Mouse (Mus musculus) forebrain, embryonic 15.5 days (tissue): ENCODE results near the gene Ift43. TPM values are rescaled to one million over a fixed set of nuclear protein-coding genes. Genes with fewer than 3 reads are reported as not detected.
A peak's percentile ranks its signal among the peaks of the same experiment; 100 is the strongest.

ENCODE experiments used
- ATAC-seq: fragments of 200-750 bp; cut with Nextera tagmentation; replicated peaks from 2 replicates; pipeline ENCODE4 v1.8.0; 2017; ENCODE audit warnings: mild to moderate bottlenecking, moderate TSS enrichment, moderate library complexity
- H3K27ac ChIP-seq: fragments of 300-500 bp; sonication (generic); replicated peaks from 2 replicates; pipeline ENCODE4 v1.5.1; 2015; ENCODE audit warnings: mild to moderate bottlenecking, inconsistent platforms
- H3K27me3 ChIP-seq: fragments of 300-500 bp; sonication (generic); 2 replicates; pipeline ENCODE4 v1.6.1; 2015; ENCODE audit warnings: inconsistent platforms
- H3K36me3 ChIP-seq: fragments of 300-500 bp; sonication (generic); 2 replicates; pipeline ENCODE4 v1.6.1; 2015; ENCODE audit warnings: mild to moderate bottlenecking, inconsistent platforms
- H3K4me1 ChIP-seq: fragments of 300-500 bp; sonication (generic); 2 replicates; pipeline ENCODE4 v1.6.1; 2015; ENCODE audit warnings: inconsistent platforms
- H3K4me2 ChIP-seq: fragments of 300-500 bp; sonication (generic); replicated peaks from 2 replicates; pipeline ENCODE4 v1.6.1; 2015; ENCODE audit warnings: mild to moderate bottlenecking, inconsistent platforms
- H3K4me3 ChIP-seq: fragments of 300-500 bp; sonication (generic); 2 replicates; pipeline ENCODE4 v1.5.1; 2015; ENCODE audit warnings: mild to moderate bottlenecking, inconsistent platforms
- H3K9ac ChIP-seq: fragments of 300-500 bp; sonication (generic); replicated peaks from 2 replicates; pipeline ENCODE4 v1.6.1; 2015; ENCODE audit warnings: mild to moderate bottlenecking, inconsistent platforms
- H3K9me3 ChIP-seq: fragments of 300-500 bp; sonication (generic); 2 replicates; pipeline ENCODE4 v1.6.1; 2016; ENCODE audit warnings: inconsistent platforms
- WGBS: fragments of 180-500 bp; shearing (Covaris S2); methylation state at CpG from one replicate; pipeline ENCODE4 v1.1.7; 2015; ENCODE audit warnings: mixed read lengths; 5-methylcytosine and 5-hydroxymethylcytosine counted together
- polyA plus RNA-seq: library from polyadenylated mRNA; unstranded; fragments of >200 nt; fragmentation: Nextera tagmentation; extraction: Ambion mirVana; gene quantifications from 2 replicates; pipeline ENCODE4 v1.2.1, GENCODE M21; 2015

Gene Ift43
- polyA plus RNA-seq, 1 experiment from 2014 or later: 74.6 TPM

DNA sequence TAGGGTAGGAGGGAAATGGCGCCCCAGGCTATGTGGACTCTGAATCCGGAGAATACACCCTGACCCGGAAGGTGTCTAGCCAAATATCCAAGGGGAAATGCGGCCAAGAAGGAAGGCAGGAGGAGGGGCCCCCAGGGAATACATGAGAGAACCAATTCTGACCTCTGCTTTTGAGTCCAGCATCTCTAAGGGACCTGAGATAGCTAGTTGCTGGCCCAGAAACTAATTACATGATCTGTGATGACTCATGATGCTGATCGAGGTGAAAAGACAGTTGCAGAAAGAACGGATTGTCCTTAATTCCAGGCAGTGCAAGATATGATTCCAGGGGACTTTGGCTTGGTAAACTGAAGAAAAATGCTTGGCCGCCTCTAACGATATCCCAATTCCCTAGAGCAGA, 25.4 kb upstream of the Ift43 start:
- no peak overlapping the region for H3K9ac ChIP-seq
- H3K4me2 ChIP-seq: no peak overlapping the region
- H3K36me3 ChIP-seq: no peaks in the 10 kb centered on the region
- H3K27ac ChIP-seq: no peak overlapping the region
- no peaks in the 10 kb centered on the region for H3K9me3 ChIP-seq
- WGBS: 94% methylated on average over 8 of the region's 8 CpGs
- no peaks in the 10 kb centered on the region for H3K4me1 ChIP-seq
- H3K27me3 ChIP-seq: no peaks in the 10 kb centered on the region
- no peak overlapping the region for H3K4me3 ChIP-seq
- no peak for ATAC-seq

DNA sequence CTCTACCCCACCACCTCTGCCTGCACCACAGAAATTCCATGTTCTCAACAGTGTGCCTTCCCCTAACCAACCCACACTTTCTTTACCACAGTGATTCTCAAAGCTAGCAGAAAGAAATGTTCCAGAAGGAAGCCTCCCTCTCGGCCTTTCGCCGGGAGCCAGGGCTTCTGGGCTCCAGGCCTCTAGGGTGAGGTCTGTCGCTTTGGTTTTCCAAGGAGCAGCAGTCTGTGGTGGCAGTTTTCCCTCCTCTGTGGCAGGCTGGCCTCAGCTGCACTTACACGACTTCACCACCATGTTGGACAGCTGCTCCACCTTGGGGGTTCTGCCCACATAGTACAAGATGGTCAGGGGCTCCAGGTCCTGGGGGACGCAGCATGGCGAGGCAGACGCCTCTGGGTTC, 24.8 kb upstream of the Ift43 start:
- no peak overlapping the region for H3K9ac ChIP-seq
- H3K27ac ChIP-seq: no peak overlapping the region
- H3K36me3 ChIP-seq: no peaks in the 10 kb centered on the region
- H3K4me3 ChIP-seq: no peak overlapping the region
- no peaks in the 10 kb centered on the region for H3K9me3 ChIP-seq
- no peaks in the 10 kb centered on the region for H3K27me3 ChIP-seq
- WGBS: 90% methylated on average over 8 of the region's 8 CpGs
- no peak for ATAC-seq
- H3K4me2 ChIP-seq: no peak overlapping the region
- no peaks in the 10 kb centered on the region for H3K4me1 ChIP-seq

GRCm38 (mm10) chr12:86059341-86059740, 23.0 kb upstream of the Ift43 start:
- Histone ChIP-seq H3K4me3 (no peak overlapping the region), H3K36me3 (no peaks in the 10 kb centered on the region), H3K4me1 (no peaks in the 10 kb centered on the region), H3K9me3 (no peaks in the 10 kb centered on the region), H3K27ac (no peak overlapping the region), H3K4me2 (no peak overlapping the region), H3K9ac (no peak overlapping the region), H3K27me3 (no peaks in the 10 kb centered on the region)
- no peak for ATAC-seq
- 87% methylated on average over 6 of the region's 6 CpGs for WGBS

- H3K36me3 ChIP-seq: 0 out of 2 replicates have a peak, but pooled peaks cover 2% of the 10 kb centered on the region
- H3K27me3 ChIP-seq: no peaks in the 10 kb centered on the region
- no peak for ATAC-seq
- no peak overlapping the region for H3K27ac ChIP-seq
- no peak overlapping the region for H3K4me2 ChIP-seq
- H3K9me3 ChIP-seq: no peaks in the 10 kb centered on the region
- H3K9ac ChIP-seq: no peak overlapping the region
- no peak overlapping the region for H3K4me3 ChIP-seq
- no peaks in the 10 kb centered on the region for H3K4me1 ChIP-seq
These were observed 17.5 kb upstream of the Ift43 start for GRCm38 (mm10) chr12:86064796-86065195.

- H3K9ac ChIP-seq: no peak overlapping the region
- H3K27me3 ChIP-seq: no peaks in the 10 kb centered on the region
- H3K36me3 ChIP-seq: no peaks in the 10 kb centered on the region
- H3K9me3 ChIP-seq: no peaks in the 10 kb centered on the region
- WGBS: 13% methylated on average over 6 of the region's 6 CpGs
- H3K4me3 ChIP-seq: no peak overlapping the region
- peak overlapping the region; percentile 79 for H3K27ac ChIP-seq
- ATAC-seq: peak; percentile 90
- H3K4me2 ChIP-seq: no peak overlapping the region
- peaks cover 14% of the 10 kb centered on the region for H3K4me1 ChIP-seq
These were observed 10.9 kb upstream of the Ift43 start for GRCm38 (mm10) chr12:86071432-86071831.

GRCm38 (mm10) chr12:86074681-86075080, 7.7 kb upstream of the Ift43 start:
- Histone ChIP-seq H3K27ac (no peak overlapping the region), H3K4me1 (peaks cover 34% of the 10 kb centered on the region), H3K9ac (no peak overlapping the region), H3K4me2 (no peak overlapping the region), H3K4me3 (no peak overlapping the region), H3K9me3 (no peaks in the 10 kb centered on the region), H3K36me3 (no peaks in the 10 kb centered on the region), H3K27me3 (peaks cover 4% of the 10 kb centered on the region; the same call in 1 of the 2 replicates)
- ATAC-seq: no peak
- WGBS: 87% methylated on average over 12 of the region's 12 CpGs

DNA sequence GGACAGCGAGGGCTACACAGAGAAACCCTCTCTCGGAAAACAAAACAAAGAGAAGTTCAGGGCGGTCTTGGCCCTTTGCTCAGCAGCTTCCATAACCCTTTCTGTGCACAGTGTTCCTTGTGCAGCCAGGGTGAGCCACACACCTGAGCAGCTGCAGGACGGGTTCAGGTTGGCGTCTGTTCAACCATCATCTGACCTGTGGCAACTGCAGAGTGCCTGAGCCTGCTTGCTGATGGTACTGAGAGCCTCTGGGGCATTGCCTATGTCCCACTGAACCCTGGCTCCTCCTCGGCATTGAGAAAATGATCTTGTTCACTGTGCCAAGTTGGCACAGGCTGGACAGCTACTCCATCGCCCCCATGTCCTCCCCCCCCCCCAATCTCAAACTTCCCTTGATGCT, 7.0 kb upstream of the Ift43 start:
- H3K27ac ChIP-seq: no peak overlapping the region
- H3K4me2 ChIP-seq: peak overlapping the region; percentile 87
- ATAC-seq: no peak
- no peaks in the 10 kb centered on the region for H3K9me3 ChIP-seq
- H3K27me3 ChIP-seq: peaks cover 4% of the 10 kb centered on the region; the same call in 1 of the 2 replicates
- 0 out of 2 replicates have a peak overlapping the region, but pooled peaks have one; percentile 6 for H3K4me3 ChIP-seq
- no peak overlapping the region for H3K9ac ChIP-seq
- peaks cover 34% of the 10 kb centered on the region for H3K4me1 ChIP-seq
- 83% methylated on average over 7 of the region's 7 CpGs for WGBS
- no peaks in the 10 kb centered on the region for H3K36me3 ChIP-seq

DNA sequence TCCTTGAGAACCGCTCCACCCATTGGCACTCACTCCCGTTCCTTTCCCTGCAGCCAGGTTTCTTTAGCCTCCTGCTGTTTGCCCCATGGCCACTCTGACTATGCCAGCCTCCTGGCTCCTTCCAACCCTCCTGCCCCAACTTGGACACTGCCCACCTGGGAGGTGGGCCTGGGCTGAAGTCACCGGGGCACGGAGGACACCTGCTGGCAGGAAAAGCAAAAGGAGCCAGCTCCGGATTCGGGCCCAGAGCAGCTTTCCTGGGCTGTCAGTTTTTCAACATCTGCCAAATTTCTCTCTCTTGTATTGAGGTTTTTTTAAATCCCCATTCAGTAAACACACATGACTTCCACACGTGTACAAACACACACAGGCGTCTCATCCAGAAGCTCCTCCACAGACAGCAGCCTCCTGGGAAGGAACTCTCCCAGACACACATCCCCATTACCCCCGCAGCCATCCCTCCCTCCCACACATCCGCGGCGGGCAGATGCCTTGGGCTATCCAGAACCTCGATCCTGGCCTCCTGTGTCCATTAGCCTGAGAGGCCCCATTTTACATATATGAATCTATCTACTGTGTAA, 5.9 kb upstream of the Ift43 start:
- peak overlapping the region; percentile 48 for H3K4me3 ChIP-seq
- no peaks in the 10 kb centered on the region for H3K9me3 ChIP-seq
- H3K9ac ChIP-seq: peak overlapping the region; percentile 6; the same call in 1 of the 2 replicates
- no peak for ATAC-seq
- H3K4me2 ChIP-seq: peak overlapping the region; percentile 87
- H3K4me1 ChIP-seq: peaks cover 29% of the 10 kb centered on the region
- no peaks in the 10 kb centered on the region for H3K36me3 ChIP-seq
- H3K27me3 ChIP-seq: peaks cover 4% of the 10 kb centered on the region; the same call in 1 of the 2 replicates
- peak overlapping the region; percentile 11 for H3K27ac ChIP-seq
- WGBS: 10% methylated on average over 13 of the region's 13 CpGs

DNA sequence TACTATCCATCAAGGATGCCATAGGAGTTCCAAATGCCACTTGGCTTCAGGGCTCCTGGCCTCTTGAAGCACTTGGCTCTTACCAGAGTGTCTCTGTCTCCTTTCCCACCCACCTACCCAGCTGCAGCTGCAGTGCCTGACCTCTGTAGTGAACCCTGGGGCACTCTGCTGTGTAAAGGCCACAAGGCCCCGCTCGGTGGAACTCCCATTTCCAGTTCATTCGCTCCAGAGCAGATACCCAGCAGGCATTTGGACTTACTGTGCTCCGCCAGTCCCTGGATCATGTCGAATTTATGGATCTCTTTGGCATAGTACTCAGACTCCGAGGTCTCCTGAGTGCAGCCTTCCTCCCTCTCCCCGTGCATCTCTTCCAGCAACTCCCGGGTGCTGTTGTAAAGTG, 5.0 kb upstream of the Ift43 start:
- H3K4me2 ChIP-seq: peak overlapping the region; percentile 87
- H3K9ac ChIP-seq: peak overlapping the region; percentile 50; the same call in 1 of the 2 replicates
- H3K9me3 ChIP-seq: no peaks in the 10 kb centered on the region
- WGBS: 30% methylated on average over 8 of the region's 8 CpGs
- H3K36me3 ChIP-seq: no peaks in the 10 kb centered on the region
- H3K27ac ChIP-seq: 0 out of 2 replicates have a peak overlapping the region, but pooled peaks have one; percentile 44
- ATAC-seq: no peak
- H3K4me3 ChIP-seq: peak overlapping the region; percentile 48
- peaks cover 29% of the 10 kb centered on the region for H3K4me1 ChIP-seq
- peaks cover 4% of the 10 kb centered on the region; the same call in 1 of the 2 replicates for H3K27me3 ChIP-seq

DNA sequence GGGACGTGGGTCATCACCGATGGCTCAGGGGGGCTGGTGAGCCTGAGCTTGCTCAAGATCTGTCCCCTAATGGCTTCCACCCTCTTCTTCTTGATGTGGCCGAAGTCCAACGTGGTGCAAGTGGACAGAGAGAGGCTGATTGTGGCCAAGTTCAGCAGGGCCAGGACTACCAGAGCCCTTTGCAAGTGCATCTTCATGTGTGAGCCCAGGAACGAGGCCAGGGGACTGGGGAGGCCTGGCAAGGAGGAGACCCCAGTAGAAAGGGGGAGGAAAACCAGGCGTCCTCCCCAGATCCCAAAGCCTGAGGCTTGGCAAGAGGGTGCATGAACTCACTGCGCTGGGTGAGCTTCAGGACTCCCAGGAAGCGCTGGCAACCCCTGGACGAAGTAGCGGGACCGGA, 4.6 kb upstream of the Ift43 start:
- H3K27ac ChIP-seq: peak overlapping the region; percentile 44; the same call in 1 of the 2 replicates
- no peaks in the 10 kb centered on the region for H3K9me3 ChIP-seq
- peaks cover 30% of the 10 kb centered on the region for H3K4me1 ChIP-seq
- H3K9ac ChIP-seq: peak overlapping the region; percentile 50
- H3K4me3 ChIP-seq: peak overlapping the region; percentile 48
- 21% methylated on average over 11 of the region's 11 CpGs for WGBS
- no peak for ATAC-seq
- H3K27me3 ChIP-seq: peaks cover 4% of the 10 kb centered on the region; the same call in 1 of the 2 replicates
- H3K36me3 ChIP-seq: no peaks in the 10 kb centered on the region
- peak overlapping the region; percentile 87 for H3K4me2 ChIP-seq

- H3K4me2 ChIP-seq: peak overlapping the region; percentile 87
- no peaks in the 10 kb centered on the region for H3K36me3 ChIP-seq
- peak overlapping the region; percentile 48 for H3K4me3 ChIP-seq
- no peaks in the 10 kb centered on the region for H3K9me3 ChIP-seq
- peak overlapping the region; percentile 76 for H3K27ac ChIP-seq
- peaks cover 34% of the 10 kb centered on the region for H3K4me1 ChIP-seq
- peak overlapping the region; percentile 50 for H3K9ac ChIP-seq
- peaks cover 4% of the 10 kb centered on the region; the same call in 1 of the 2 replicates for H3K27me3 ChIP-seq
- no peak for ATAC-seq
- WGBS: 10% methylated on average over 9 of the region's 9 CpGs
These were observed 4.2 kb upstream of the Ift43 start for GRCm38 (mm10) chr12:86078176-86078552.

DNA sequence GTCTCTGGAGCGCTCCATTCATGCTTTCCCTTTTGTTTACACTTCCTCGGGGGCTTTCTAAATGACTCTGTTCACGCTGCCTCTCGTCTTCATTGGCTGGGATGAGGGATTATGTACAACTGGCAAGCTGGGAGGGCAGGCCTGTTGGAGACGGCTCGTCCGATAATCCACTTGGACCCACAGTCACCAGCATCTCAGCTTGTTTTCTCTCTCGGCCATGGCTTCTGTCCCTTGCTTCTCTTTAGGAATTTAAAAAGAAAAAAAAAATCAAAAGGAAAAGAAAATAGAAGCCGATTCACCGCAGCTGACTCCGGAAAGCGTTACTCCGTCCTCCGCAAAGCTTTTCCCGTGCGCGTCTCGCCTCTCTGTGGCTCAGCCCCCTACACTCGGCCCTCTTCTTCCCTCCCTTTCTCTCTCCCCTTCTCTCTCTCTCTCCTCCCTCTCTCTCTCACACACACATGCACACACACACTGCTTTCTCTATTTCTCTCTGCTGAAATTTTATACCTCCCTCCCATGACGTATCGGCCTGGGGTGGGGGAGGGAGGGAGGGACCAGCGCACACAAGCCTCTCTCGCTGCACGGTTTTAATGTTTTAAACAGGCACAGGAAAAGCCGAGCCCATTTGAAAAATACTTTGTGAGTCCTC, 3.7 kb upstream of the Ift43 start, which contains the start of gene Tgfb3:
Gene Tgfb3, minus strand, starts transcription at position 489 of the 649 bp plus-strand sequence.
- Histone ChIP-seq H3K9me3 (no peaks in the 10 kb centered on the region), H3K36me3 (no peaks in the 10 kb centered on the region), H3K4me1 (peaks cover 37% of the 10 kb centered on the region), H3K4me2 (peak within 1 kb of the TSS; percentile 87), H3K27ac (peak within 1 kb of the TSS; percentile 76), H3K27me3 (peaks cover 4% of the 10 kb centered on the region; the same call in 1 of the 2 replicates), H3K4me3 (peak within 1 kb of the TSS; percentile 48), H3K9ac (peak within 1 kb of the TSS; percentile 50)
- WGBS: under 1% methylated on average over 25 of the region's 25 CpGs
- ATAC-seq: peak; percentile 55
